Mouse (Mus musculus) cerebellum, adult 9-11 months (tissue): ENCODE measurements around the gene Vmn1r209.
"Not testable (repeated sequence)": the region's sequence is repeated elsewhere in the genome, so short reads cannot be mapped to it uniquely, and the experiment has no call there.

Source experiments
- DNase-seq: peaks from one replicate; pipeline ENCODE4 v3.0.0; 2022

Gene Vmn1r209

GRCm38 (mm10) chr13:22809582-22809981, at the start of gene Vmn1r209:
Gene Vmn1r209 (minus strand): TSS chr13:22809682.
- not testable (repeated sequence) for DNase-seq

- DNase-seq: no peak
Measured at GRCm38 (mm10) chr13:22857461-22857860, 48.0 kb upstream of the Vmn1r209 start, which contains the start of gene Vmn1r211. Gene Vmn1r211 (minus strand): TSS chr13:22857561.

- no peak for DNase-seq
Measured at GRCm38 (mm10) chr13:22854760-22855159, 45.3 kb upstream of the Vmn1r209 start.

- no peak for DNase-seq
Measured at GRCm38 (mm10) chr13:22846798-22847197, 37.3 kb upstream of the Vmn1r209 start.

GRCm38 (mm10) chr13:22844304-22844703, 34.8 kb upstream of the Vmn1r209 start:
- DNase-seq: not testable (repeated sequence)

GRCm38 (mm10) chr13:22831248-22831647, 21.8 kb upstream of the Vmn1r209 start, which contains the start of gene Vmn1r210:
Gene Vmn1r210 (minus strand): TSS chr13:22831348.
- DNase-seq: no peak

GRCm38 (mm10) chr13:22829395-22829794, 19.9 kb upstream of the Vmn1r209 start:
- not testable (repeated sequence) for DNase-seq

- not testable (repeated sequence) for DNase-seq
Measured at GRCm38 (mm10) chr13:22821601-22822000, 12.1 kb upstream of the Vmn1r209 start.

GRCm38 (mm10) chr13:22788096-22788495, 21.4 kb downstream of the Vmn1r209 start:
- DNase-seq: not testable (repeated sequence)

GRCm38 (mm10) chr13:22784159-22784558, 25.3 kb downstream of the Vmn1r209 start:
- DNase-seq: not testable (repeated sequence)

GRCm38 (mm10) chr13:22777300-22777699, 32.2 kb downstream of the Vmn1r209 start, which contains the start of gene Vmn1r208:
Gene Vmn1r208 (minus strand): TSS chr13:22777400.
- not testable (repeated sequence) for DNase-seq

GRCm38 (mm10) chr13:22771592-22771991, 37.9 kb downstream of the Vmn1r209 start:
- DNase-seq: not testable (repeated sequence)
